Mouse (Mus musculus): ENCODE measurements around the gene Fermt1.

Gene Fermt1

GRCm38 (mm10) chr2:132914785-132915184 lies 30.9 kb downstream of the Fermt1 start:
- no peak for DNase-seq

GRCm38 (mm10) chr2:132906763-132907162 lies 38.9 kb downstream of the Fermt1 start:
- peak; percentile 41 for DNase-seq

GRCm38 (mm10) chr2:132904961-132905360 lies 40.7 kb downstream of the Fermt1 start:
- no peak for DNase-seq

GRCm38 (mm10) chr2:132903498-132903897 lies 42.2 kb downstream of the Fermt1 start:
- DNase-seq: peak; percentile 65

- DNase-seq: no peak
Measured at GRCm38 (mm10) chr2:132902056-132902455, 43.6 kb downstream of the Fermt1 start.

- DNase-seq: no peak
Measured at GRCm38 (mm10) chr2:132901636-132902035, 44.1 kb downstream of the Fermt1 start.

GRCm38 (mm10) chr2:132900596-132900995 lies 45.1 kb downstream of the Fermt1 start:
- DNase-seq: no peak

GRCm38 (mm10) chr2:132898211-132898610 lies 47.5 kb downstream of the Fermt1 start:
- DNase-seq: no peak

- no peak for DNase-seq
Measured at GRCm38 (mm10) chr2:132893826-132894225, 51.9 kb downstream of the Fermt1 start.

- DNase-seq: no peak
Measured at GRCm38 (mm10) chr2:132885312-132885711, 60.4 kb downstream of the Fermt1 start.

- DNase-seq: no peak
Measured at GRCm38 (mm10) chr2:132884303-132884967, 61.3 kb downstream of the Fermt1 start.

- DNase-seq: no peak
Measured at GRCm38 (mm10) chr2:132880844-132881645, 64.7 kb downstream of the Fermt1 start, which contains the start of gene Lrrn4. TSS of gene Lrrn4 (minus strand) at chr2:132880891.

- DNase-seq: peak; percentile 50
Measured at GRCm38 (mm10) chr2:132879261-132880044, 66.3 kb downstream of the Fermt1 start.

GRCm38 (mm10) chr2:132876991-132877390 lies 68.7 kb downstream of the Fermt1 start:
- DNase-seq: no peak

- no peak for DNase-seq
Measured at GRCm38 (mm10) chr2:132873657-132874326, 71.9 kb downstream of the Fermt1 start.

GRCm38 (mm10) chr2:132871663-132872062 lies 74.0 kb downstream of the Fermt1 start:
- DNase-seq: peak; percentile 81

- no peak for DNase-seq
Measured at GRCm38 (mm10) chr2:132870286-132870685, 75.4 kb downstream of the Fermt1 start.

- no peak for DNase-seq
Measured at GRCm38 (mm10) chr2:132869682-132870081, 76.0 kb downstream of the Fermt1 start.

- no peak for DNase-seq
Measured at GRCm38 (mm10) chr2:132867521-132867920, 78.2 kb downstream of the Fermt1 start.

GRCm38 (mm10) chr2:132863325-132863724 lies 82.4 kb downstream of the Fermt1 start:
- DNase-seq: no peak

GRCm38 (mm10) chr2:132861456-132861855 lies 84.2 kb downstream of the Fermt1 start:
- DNase-seq: no peak

- DNase-seq: no peak
Measured at GRCm38 (mm10) chr2:132860435-132860834, 85.3 kb downstream of the Fermt1 start.

GRCm38 (mm10) chr2:132856333-132856732 lies 89.4 kb downstream of the Fermt1 start:
- DNase-seq: no peak

Measured in kidney, postnatal 14 days (tissue).